Mouse (Mus musculus) myocyte (in vitro differentiated cells): ENCODE measurements around the gene Rnh1.

ENCODE experiments used
- CEBPB ChIP-seq: IDR thresholded peaks from 2 replicates; pipeline ENCODE4 v1.6.1; 2011; ENCODE audit warnings: mild to moderate bottlenecking, moderate library complexity; ENCODE audit not compliant: poor library complexity, insufficient read depth, severe bottlenecking
- MYOD1 ChIP-seq, 3 experiments: IDR thresholded peaks; one replicate each; pipeline ENCODE4 v1.6.1; 2011; ENCODE audit warnings: control low read depth in 2 of 3, low read depth in 2 of 3, mild to moderate bottlenecking in 2 of 3, moderate library complexity in 1 of 3; ENCODE audit not compliant: insufficient read length in 2 of 3, control insufficient read depth in 1 of 3
- MYOG ChIP-seq, 3 experiments: IDR thresholded peaks; one replicate each; pipeline ENCODE4 v1.6.1; 2011; ENCODE audit warnings: control low read depth in 2 of 3, low read depth in 2 of 3, mild to moderate bottlenecking in 2 of 3; ENCODE audit not compliant: insufficient read length in 2 of 3, control insufficient read depth in 1 of 3, insufficient read depth in 1 of 3
- POLR2A ChIP-seq: IDR thresholded peaks from one replicate; pipeline ENCODE4 v1.6.1; 2011; ENCODE audit warnings: low read depth, mild to moderate bottlenecking, control low read depth, moderate library complexity; ENCODE audit not compliant: insufficient read length
- POLR2AphosphoS2 ChIP-seq: IDR thresholded peaks from one replicate; pipeline ENCODE4 v1.6.1; 2011; ENCODE audit warnings: low read depth, control low read depth; ENCODE audit not compliant: insufficient read length
- USF1 ChIP-seq: IDR thresholded peaks from one replicate; pipeline ENCODE4 v1.6.1; 2011; ENCODE audit warnings: low read depth, mild to moderate bottlenecking, control low read depth, moderate library complexity

DNA sequence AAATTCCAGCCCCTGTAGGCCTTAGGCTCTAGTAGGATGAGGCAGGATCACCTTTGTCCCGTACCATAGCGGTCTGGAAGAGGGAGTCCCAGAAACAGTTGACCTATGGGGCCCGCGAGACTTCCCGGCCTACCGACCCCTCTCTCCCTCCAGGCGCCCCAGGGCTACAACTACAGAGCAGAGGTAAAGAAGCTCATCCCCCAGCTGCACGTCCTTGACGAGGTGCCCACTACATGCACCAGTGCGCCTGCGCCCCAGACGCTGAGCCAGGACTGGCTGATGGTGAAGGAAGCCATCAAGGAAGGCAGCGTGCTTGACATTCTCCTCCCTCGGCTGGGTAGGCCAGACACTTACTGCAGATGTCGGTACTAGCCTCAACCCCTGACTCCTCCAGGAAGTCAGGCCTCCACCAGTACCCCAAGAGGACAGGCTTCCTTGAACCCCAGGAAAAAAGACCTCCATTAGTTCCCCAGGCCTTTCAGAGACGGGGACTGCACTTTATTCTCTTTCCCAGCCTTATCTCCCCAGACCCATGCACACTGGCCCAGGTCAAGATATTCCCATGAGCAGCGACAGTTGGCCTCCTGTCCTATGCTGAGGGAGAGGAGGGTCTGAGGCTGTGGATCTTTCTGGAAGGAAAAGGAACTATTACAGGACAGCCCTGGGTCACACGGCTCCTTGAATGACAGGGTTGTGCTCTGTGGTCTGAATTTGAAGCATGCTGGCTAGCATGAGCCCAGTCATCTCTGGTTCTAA, 33.7 kb upstream of the Rnh1 start:
- TF ChIP-seq MYOD1 (IDR thresholded peaks at IDR 0.05; ENCODE audit: control insufficient read depth in 1 of 3, insufficient read length in 2 of 3, low read depth in 2 of 3) (no peak), USF1 (no peak), POLR2AphosphoS2 (no peak), POLR2A (no peak), CEBPB (no peak), MYOG (IDR thresholded peaks at IDR 0.05; ENCODE audit: control insufficient read depth in 1 of 3, insufficient read depth in 1 of 3, insufficient read length in 2 of 3, low read depth in 2 of 3) (no peak)
